Mouse (Mus musculus): Measurements from ENCODE around the gene Zfp148. TPM values are rescaled to one million over a fixed set of nuclear protein-coding genes. Genes with fewer than 3 reads are reported as not detected.
A peak's percentile ranks its signal among the peaks of the same experiment; 100 is the strongest.

Zfp148 gene
- polyA plus RNA-seq, 1 experiment: 9.1 TPM

GRCm38 (mm10) chr16:33344875-33345274 lies 35.8 kb upstream of the Zfp148 start:
- Histone ChIP-seq H3K4me1 (ENCODE audit: control insufficient read depth, insufficient read depth, low read length) (no peaks in the 10 kb centered on the region), H3K4me3 (replicated peaks; ENCODE audit: extremely low read depth, low read depth, low read length) (peak overlapping the region; percentile 34)
- DNase-seq: no peak
- TF ChIP-seq POLR2A (IDR thresholded peaks at IDR 0.05; ENCODE audit: borderline replicate concordance, extremely low read depth, low read depth, low read length) (no peak), CTCF (IDR thresholded peaks at IDR 0.05; ENCODE audit: insufficient read depth, low read length) (no peak)
- 53% methylated on average over 4 of the region's 4 CpGs for WGBS

GRCm38 (mm10) chr16:33346376-33346775 lies 34.3 kb upstream of the Zfp148 start:
- no peaks in the 10 kb centered on the region for H3K4me1 ChIP-seq (ENCODE audit: control insufficient read depth, insufficient read depth, low read length)
- no peak for TF ChIP-seq CTCF (IDR thresholded peaks at IDR 0.05; ENCODE audit: insufficient read depth, low read length)
- 68% methylated on average over 3 of the region's 3 CpGs for WGBS
- H3K4me3 ChIP-seq (replicated peaks; ENCODE audit: extremely low read depth, low read depth, low read length): no peak overlapping the region
- no peak for DNase-seq

GRCm38 (mm10) chr16:33347134-33347533 lies 33.5 kb upstream of the Zfp148 start:
- no peak for TF ChIP-seq POLR2A (IDR thresholded peaks at IDR 0.05; ENCODE audit: borderline replicate concordance, extremely low read depth, low read depth, low read length)
- no peak for TF ChIP-seq CTCF (IDR thresholded peaks at IDR 0.05; ENCODE audit: insufficient read depth, low read length)
- no peak for DNase-seq
- no peaks in the 10 kb centered on the region for H3K4me1 ChIP-seq (ENCODE audit: control insufficient read depth, insufficient read depth, low read length)
- WGBS: 59% methylated on average over 5 of the region's 5 CpGs
- H3K4me3 ChIP-seq (replicated peaks; ENCODE audit: extremely low read depth, low read depth, low read length): no peak overlapping the region

GRCm38 (mm10) chr16:33357805-33358204 lies 22.8 kb upstream of the Zfp148 start:
- TF ChIP-seq POLR2A (IDR thresholded peaks at IDR 0.05; ENCODE audit: borderline replicate concordance, extremely low read depth, low read depth, low read length): no peak
- TF ChIP-seq CTCF (IDR thresholded peaks at IDR 0.05; ENCODE audit: insufficient read depth, low read length): no peak
- DNase-seq: no peak
- WGBS: 55% methylated on average over 6 of the region's 6 CpGs
- H3K4me3 ChIP-seq (replicated peaks; ENCODE audit: extremely low read depth, low read depth, low read length): no peak overlapping the region
- no peaks in the 10 kb centered on the region for H3K4me1 ChIP-seq (ENCODE audit: control insufficient read depth, insufficient read depth, low read length)

GRCm38 (mm10) chr16:33365772-33366171 lies 14.9 kb upstream of the Zfp148 start:
- TF ChIP-seq POLR2A (IDR thresholded peaks at IDR 0.05; ENCODE audit: borderline replicate concordance, extremely low read depth, low read depth, low read length) (no peak), CTCF (IDR thresholded peaks at IDR 0.05; ENCODE audit: insufficient read depth, low read length) (no peak)
- 84% methylated on average over 6 of the region's 6 CpGs for WGBS
- no peak for DNase-seq
- Histone ChIP-seq H3K4me1 (ENCODE audit: control insufficient read depth, insufficient read depth, low read length) (no peaks in the 10 kb centered on the region), H3K4me3 (replicated peaks; ENCODE audit: extremely low read depth, low read depth, low read length) (no peak overlapping the region)

- 50% methylated on average over 3 of the region's 3 CpGs for WGBS
- TF ChIP-seq CTCF (IDR thresholded peaks at IDR 0.05; ENCODE audit: insufficient read depth, low read length) (no peak), POLR2A (IDR thresholded peaks at IDR 0.05; ENCODE audit: borderline replicate concordance, extremely low read depth, low read depth, low read length) (no peak)
- no peak for DNase-seq
- no peak overlapping the region for H3K4me3 ChIP-seq (replicated peaks; ENCODE audit: extremely low read depth, low read depth, low read length)
- H3K4me1 ChIP-seq (ENCODE audit: control insufficient read depth, insufficient read depth, low read length): no peaks in the 10 kb centered on the region
Measured at GRCm38 (mm10) chr16:33368632-33369031, 12.0 kb upstream of the Zfp148 start.

GRCm38 (mm10) chr16:33370836-33371235 lies 9.8 kb upstream of the Zfp148 start:
- 46% methylated on average over 6 of the region's 6 CpGs for WGBS
- TF ChIP-seq POLR2A (IDR thresholded peaks at IDR 0.05; ENCODE audit: borderline replicate concordance, extremely low read depth, low read depth, low read length) (no peak), CTCF (IDR thresholded peaks at IDR 0.05; ENCODE audit: insufficient read depth, low read length) (no peak)
- Histone ChIP-seq H3K4me3 (replicated peaks; ENCODE audit: extremely low read depth, low read depth, low read length) (no peak overlapping the region), H3K4me1 (ENCODE audit: control insufficient read depth, insufficient read depth, low read length) (no peaks in the 10 kb centered on the region)
- no peak for DNase-seq

- TF ChIP-seq POLR2A (IDR thresholded peaks at IDR 0.05; ENCODE audit: borderline replicate concordance, extremely low read depth, low read depth, low read length) (no peak), CTCF (IDR thresholded peaks at IDR 0.05; ENCODE audit: insufficient read depth, low read length) (no peak)
- no peaks in the 10 kb centered on the region for H3K4me1 ChIP-seq (ENCODE audit: control insufficient read depth, insufficient read depth, low read length)
- no peak for DNase-seq
- 41% methylated on average over 5 of the region's 5 CpGs for WGBS
- no peak overlapping the region for H3K4me3 ChIP-seq (replicated peaks; ENCODE audit: extremely low read depth, low read depth, low read length)
Measured at GRCm38 (mm10) chr16:33372611-33373010, 8.0 kb upstream of the Zfp148 start.

GRCm38 (mm10) chr16:33373326-33373725 lies 7.3 kb upstream of the Zfp148 start:
- 90% methylated on average over 2 of the region's 2 CpGs for WGBS

GRCm38 (mm10) chr16:33376266-33376665 lies 4.4 kb upstream of the Zfp148 start:
- Histone ChIP-seq H3K4me1 (ENCODE audit: control insufficient read depth, insufficient read depth, low read length) (0 out of 2 replicates have a peak, but pooled peaks cover 2% of the 10 kb centered on the region), H3K4me3 (replicated peaks; ENCODE audit: extremely low read depth, low read depth, low read length) (no peak overlapping the region)
- no peak for DNase-seq
- WGBS: 66% methylated on average over 5 of the region's 5 CpGs
- TF ChIP-seq CTCF (IDR thresholded peaks at IDR 0.05; ENCODE audit: insufficient read depth, low read length): no peak
- no peak for TF ChIP-seq POLR2A (IDR thresholded peaks at IDR 0.05; ENCODE audit: borderline replicate concordance, extremely low read depth, low read depth, low read length)

More at GRCm38 (mm10) chr16:33373326-33373725, 7.3 kb upstream of the Zfp148 start:
- no peak overlapping the region for H3K4me3 ChIP-seq (replicated peaks; ENCODE audit: extremely low read depth, low read depth, low read length)
- no peak for DNase-seq
- TF ChIP-seq CTCF (IDR thresholded peaks at IDR 0.05; ENCODE audit: insufficient read depth, low read length) (no peak), POLR2A (IDR thresholded peaks at IDR 0.05; ENCODE audit: borderline replicate concordance, extremely low read depth, low read depth, low read length) (no peak)
- H3K4me1 ChIP-seq (ENCODE audit: control insufficient read depth, insufficient read depth, low read length): no peaks in the 10 kb centered on the region

All from lung, adult 2 months (tissue).